ENCODE assay signal across 22 mouse cellular contexts in the genomic region with DNA sequence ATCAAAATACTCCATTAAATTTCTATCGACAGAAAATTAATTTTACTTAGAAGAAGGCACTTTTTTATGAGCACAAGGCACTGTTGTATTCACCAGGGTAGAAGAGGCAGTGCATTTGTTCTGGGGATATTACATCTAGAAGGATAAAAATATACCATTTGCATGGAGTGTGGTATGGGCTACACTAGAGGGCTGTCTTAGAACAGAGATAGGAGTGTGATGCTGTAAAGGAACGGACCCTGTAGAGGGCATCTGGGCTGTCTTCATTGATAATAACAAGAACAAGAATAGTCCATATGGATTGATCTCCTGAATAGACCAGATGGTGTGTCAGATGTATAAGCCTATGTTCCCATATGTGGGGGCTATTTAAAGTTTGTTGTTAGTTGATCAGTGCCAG.
DNase-seq lines count a peak whose midpoint lies in the region; ATAC-seq and TF ChIP-seq lines count a peak whose summit lies in the region.
"Had no signal": no experiment of that assay in that cellular context is flagged by ENCODE, and none has a peak within 500 bp of the region (broad histone marks: within the 10 kb centered on the region; RNA-seq: fewer than 3 reads in every experiment).

No protein-coding gene starts in this region.

- H3K36me3 ChIP-seq in forebrain, embryonic 13.5 days (ENCODE audit: poor library complexity, severe bottlenecking): no peaks in the 10 kb centered on the region
- no peaks in the 10 kb centered on the region for H3K36me3 ChIP-seq in forebrain, embryonic 11.5 days (ENCODE audit: control insufficient read depth, insufficient read depth, low read length)
- no peaks in the 10 kb centered on the region for H3K36me3 ChIP-seq in hindbrain, postnatal 0 days (ENCODE audit: insufficient read depth, low read length)
- H3K36me3 ChIP-seq in hindbrain, embryonic 10.5 days: no peaks in the 10 kb centered on the region
- H3K36me3 ChIP-seq in midbrain, postnatal 0 days (ENCODE audit: insufficient read depth, low read length): no peaks in the 10 kb centered on the region
- H3K36me3 ChIP-seq in midbrain, embryonic 11.5 days (ENCODE audit: control insufficient read depth, insufficient read depth, low read length): no peaks in the 10 kb centered on the region
- no peaks in the 10 kb centered on the region for H3K36me3 ChIP-seq in hindbrain, embryonic 13.5 days
- H3K36me3 ChIP-seq: embryonic facial prominence, embryonic 13.5 days; heart, embryonic 15.5 days; hindbrain, embryonic 15.5 days had no signal

- 67% methylated on average over 2 of the region's 2 CpGs for WGBS in forebrain, embryonic 13.5 days
- WGBS in forebrain, embryonic 11.5 days: 77% methylated on average over 2 of the region's 2 CpGs
- 66% methylated on average over 2 of the region's 2 CpGs for WGBS in hindbrain, postnatal 0 days
- WGBS in hindbrain, embryonic 10.5 days: 77% methylated on average over 2 of the region's 2 CpGs
- 70% methylated on average over 2 of the region's 2 CpGs for WGBS in midbrain, postnatal 0 days
- WGBS in midbrain, embryonic 11.5 days: 76% methylated on average over 2 of the region's 2 CpGs
- 76% methylated on average over 2 of the region's 2 CpGs for WGBS in hindbrain, embryonic 13.5 days

- DNase-seq in forebrain, embryonic 11.5 days (ENCODE audit: low spot score): no peak
- DNase-seq in hindbrain, postnatal 0 days (ENCODE audit: low spot score): peak; percentile 44
- DNase-seq in hindbrain, embryonic 10.5 days (ENCODE audit: low spot score): no peak
- DNase-seq in midbrain, postnatal 0 days (ENCODE audit: low spot score): peak; percentile 38
- DNase-seq in midbrain, embryonic 11.5 days (ENCODE audit: low spot score, missing footprints): no peak
- DNase-seq in retina, postnatal 1 day: peak; percentile 1
- DNase-seq: adrenal gland, adult 2 months; adrenal gland, postnatal 25 days; cerebellum, adult 11-12 months; cerebellum, adult 9-11 months; gastrocnemius, postnatal 14 days; heart, adult 2 months; heart, postnatal 14 days; kidney, adult 8-10 months had no signal

- no peaks in the 10 kb centered on the region for H3K4me1 ChIP-seq in forebrain, embryonic 13.5 days
- H3K4me1 ChIP-seq in forebrain, embryonic 11.5 days (replicated peaks; ENCODE audit: control insufficient read depth, insufficient read depth, low read length): no peaks in the 10 kb centered on the region
- H3K4me1 ChIP-seq in hindbrain, postnatal 0 days (ENCODE audit: insufficient read depth, low read length): no peaks in the 10 kb centered on the region
- H3K4me1 ChIP-seq in hindbrain, embryonic 10.5 days (replicated peaks): no peaks in the 10 kb centered on the region
- H3K4me1 ChIP-seq in midbrain, postnatal 0 days (ENCODE audit: insufficient read depth, low read length): no peaks in the 10 kb centered on the region
- no peaks in the 10 kb centered on the region for H3K4me1 ChIP-seq in midbrain, embryonic 11.5 days (ENCODE audit: control insufficient read depth, insufficient read depth, low read length)
- no peaks in the 10 kb centered on the region for H3K4me1 ChIP-seq in hindbrain, embryonic 13.5 days (replicated peaks)
- H3K4me1 ChIP-seq: embryonic facial prominence, embryonic 13.5 days; heart, embryonic 15.5 days; hindbrain, embryonic 15.5 days had no signal

- ATAC-seq in forebrain, embryonic 13.5 days: peak; percentile 63
- ATAC-seq in forebrain, embryonic 11.5 days (replicated peaks; ENCODE audit: low FRiP score): no peak
- ATAC-seq in hindbrain, postnatal 0 days: 0 out of 2 replicates have a peak, but pooled peaks have one; percentile 43
- no peak for ATAC-seq in midbrain, postnatal 0 days (ENCODE audit: low FRiP score)
- ATAC-seq in midbrain, embryonic 11.5 days (ENCODE audit: low FRiP score): no peak
- ATAC-seq in hindbrain, embryonic 13.5 days (ENCODE audit: low FRiP score): no peak
- ATAC-seq: inflammation-experienced regulatory T-cells, adult 6 months; intestine, postnatal 0 days had no signal

- no peaks in the 10 kb centered on the region for H3K27me3 ChIP-seq in forebrain, embryonic 13.5 days
- H3K27me3 ChIP-seq in forebrain, embryonic 11.5 days (ENCODE audit: control insufficient read depth, insufficient read depth, low read length): no peaks in the 10 kb centered on the region
- H3K27me3 ChIP-seq in hindbrain, postnatal 0 days (ENCODE audit: insufficient read depth, low read length): no peaks in the 10 kb centered on the region
- H3K27me3 ChIP-seq in hindbrain, embryonic 10.5 days (ENCODE audit: insufficient read depth, poor library complexity, severe bottlenecking): no peaks in the 10 kb centered on the region
- H3K27me3 ChIP-seq in midbrain, postnatal 0 days (ENCODE audit: insufficient read depth, low read length): no peaks in the 10 kb centered on the region
- H3K27me3 ChIP-seq in midbrain, embryonic 11.5 days (ENCODE audit: control insufficient read depth, insufficient read depth, low read length): no peaks in the 10 kb centered on the region
- H3K27me3 ChIP-seq in hindbrain, embryonic 13.5 days: no peaks in the 10 kb centered on the region
- H3K27me3 ChIP-seq: embryonic facial prominence, embryonic 13.5 days; heart, embryonic 15.5 days; hindbrain, embryonic 15.5 days had no signal

- H3K9me3 ChIP-seq in forebrain, embryonic 13.5 days (replicated peaks): no peaks in the 10 kb centered on the region
- no peaks in the 10 kb centered on the region for H3K9me3 ChIP-seq in forebrain, embryonic 11.5 days (ENCODE audit: control insufficient read depth, low read length)
- no peaks in the 10 kb centered on the region for H3K9me3 ChIP-seq in hindbrain, postnatal 0 days (ENCODE audit: low read length)
- no peaks in the 10 kb centered on the region for H3K9me3 ChIP-seq in hindbrain, embryonic 10.5 days
- H3K9me3 ChIP-seq in midbrain, postnatal 0 days (ENCODE audit: low read length): no peaks in the 10 kb centered on the region
- no peaks in the 10 kb centered on the region; the same call in 1 of the 2 replicates for H3K9me3 ChIP-seq in midbrain, embryonic 11.5 days (ENCODE audit: control insufficient read depth, low read length)
- no peaks in the 10 kb centered on the region for H3K9me3 ChIP-seq in hindbrain, embryonic 13.5 days
- H3K9me3 ChIP-seq: embryonic facial prominence, embryonic 13.5 days; heart, embryonic 15.5 days; hindbrain, embryonic 15.5 days had no signal

- no peak overlapping the region for H3K4me3 ChIP-seq in forebrain, embryonic 13.5 days
- H3K4me3 ChIP-seq in forebrain, embryonic 11.5 days (ENCODE audit: low read depth, low read length): no peak overlapping the region
- H3K4me3 ChIP-seq in hindbrain, postnatal 0 days (ENCODE audit: low read length): no peak overlapping the region
- H3K4me3 ChIP-seq in hindbrain, embryonic 10.5 days: no peak overlapping the region
- no peak overlapping the region for H3K4me3 ChIP-seq in midbrain, postnatal 0 days (ENCODE audit: low read depth, low read length)
- H3K4me3 ChIP-seq in midbrain, embryonic 11.5 days (ENCODE audit: low read depth, low read length): no peak overlapping the region
- H3K4me3 ChIP-seq in hindbrain, embryonic 13.5 days: no peak overlapping the region
- H3K4me3 ChIP-seq: embryonic facial prominence, embryonic 13.5 days; heart, adult 2 months; heart, embryonic 15.5 days; hindbrain, embryonic 15.5 days had no signal

- TF ChIP-seq CTCF in hindbrain, postnatal 0 days (IDR thresholded peaks at IDR 0.05; ENCODE audit: low read depth): peak; percentile 51
- TF ChIP-seq CTCF in midbrain, postnatal 0 days (IDR thresholded peaks at IDR 0.05): peak; percentile 46; the same call in 1 of the 2 replicates

- H3K9ac ChIP-seq in forebrain, embryonic 13.5 days: no peak overlapping the region
- no peak overlapping the region for H3K9ac ChIP-seq in forebrain, embryonic 11.5 days (ENCODE audit: low read length)
- H3K9ac ChIP-seq in hindbrain, postnatal 0 days (replicated peaks; ENCODE audit: low read length): no peak overlapping the region
- H3K9ac ChIP-seq in midbrain, postnatal 0 days (replicated peaks; ENCODE audit: low read length, poor library complexity, severe bottlenecking): no peak overlapping the region
- no peak overlapping the region for H3K9ac ChIP-seq in midbrain, embryonic 11.5 days (ENCODE audit: low read length)
- no peak overlapping the region for H3K9ac ChIP-seq in hindbrain, embryonic 13.5 days
- H3K9ac ChIP-seq: embryonic facial prominence, embryonic 13.5 days; heart, embryonic 15.5 days; hindbrain, embryonic 15.5 days had no signal

- H3K4me2 ChIP-seq in forebrain, embryonic 13.5 days: no peak overlapping the region
- no peak overlapping the region for H3K4me2 ChIP-seq in forebrain, embryonic 11.5 days (ENCODE audit: low read depth, low read length, severe bottlenecking)
- no peak overlapping the region for H3K4me2 ChIP-seq in hindbrain, postnatal 0 days (ENCODE audit: low read depth, low read length)
- no peak overlapping the region for H3K4me2 ChIP-seq in midbrain, postnatal 0 days (ENCODE audit: low read depth, low read length, poor library complexity, severe bottlenecking)
- no peak overlapping the region for H3K4me2 ChIP-seq in midbrain, embryonic 11.5 days
- H3K4me2 ChIP-seq in hindbrain, embryonic 13.5 days: no peak overlapping the region
- H3K4me2 ChIP-seq: embryonic facial prominence, embryonic 13.5 days; heart, embryonic 11.5 days; heart, embryonic 15.5 days; hindbrain, embryonic 15.5 days had no signal

- H3K27ac ChIP-seq in forebrain, embryonic 13.5 days: no peak overlapping the region
- H3K27ac ChIP-seq in forebrain, embryonic 11.5 days (ENCODE audit: low read depth, low read length): no peak overlapping the region
- H3K27ac ChIP-seq in hindbrain, postnatal 0 days: no peak overlapping the region
- no peak overlapping the region for H3K27ac ChIP-seq in hindbrain, embryonic 10.5 days
- H3K27ac ChIP-seq in midbrain, postnatal 0 days (ENCODE audit: low read depth, low read length): no peak overlapping the region
- H3K27ac ChIP-seq in midbrain, embryonic 11.5 days (ENCODE audit: low read depth, low read length): no peak overlapping the region
- no peak overlapping the region for H3K27ac ChIP-seq in hindbrain, embryonic 13.5 days
- H3K27ac ChIP-seq: embryonic facial prominence, embryonic 13.5 days; heart, adult 2 months; heart, embryonic 15.5 days; hindbrain, embryonic 15.5 days had no signal

Comparison
In these comparisons a context has a peak if more than half of its experiments do, and no peak if none do; other contexts are left out.
1. ATAC-seq: peak in forebrain, embryonic 13.5 days (single experiment) and hindbrain, postnatal 0 days (single experiment); none in forebrain, embryonic 11.5 days (single experiment), midbrain, postnatal 0 days (single experiment), midbrain, embryonic 11.5 days (single experiment) and hindbrain, embryonic 13.5 days (single experiment).
2. DNase-seq: peak in hindbrain, postnatal 0 days (single experiment), midbrain, postnatal 0 days (single experiment) and retina, postnatal 1 day (single experiment); none in forebrain, embryonic 11.5 days (single experiment), hindbrain, embryonic 10.5 days (single experiment) and midbrain, embryonic 11.5 days (single experiment).